Mouse (Mus musculus) thymus, adult 2 months (tissue): ENCODE measurements around the gene Antxr1. TPM values are rescaled to one million over a fixed set of nuclear protein-coding genes. Genes with fewer than 3 reads are reported as not detected.

Source experiments
- DNase-seq: peaks from one replicate; pipeline ENCODE4 v3.0.0; 2021
- H3K27ac ChIP-seq: fragments of 200-500 bp; 2 replicates; pipeline ENCODE4 v1.5.1; 2012; ENCODE audit warnings: low read length, control low read depth; ENCODE audit not compliant: control insufficient read depth, insufficient read depth
- H3K27me3 ChIP-seq: fragments of 200-500 bp; 2 replicates; pipeline ENCODE4 v1.6.1; 2012; ENCODE audit warnings: mild to moderate bottlenecking, low read length, moderate library complexity, mixed read lengths; ENCODE audit not compliant: control insufficient read depth, insufficient read depth
- H3K36me3 ChIP-seq: fragments of 200-500 bp; 2 replicates; pipeline ENCODE4 v1.6.1; 2012; ENCODE audit warnings: mild to moderate bottlenecking, low read length, moderate library complexity; ENCODE audit not compliant: control insufficient read depth, insufficient read depth
- H3K4me1 ChIP-seq: fragments of 200-500 bp; replicated peaks from 2 replicates; pipeline ENCODE4 v1.6.1; 2012; ENCODE audit warnings: low read length; ENCODE audit not compliant: control insufficient read depth, insufficient read depth
- H3K4me3 ChIP-seq: fragments of 200-500 bp; 2 replicates; pipeline ENCODE4 v1.5.1; 2012; ENCODE audit warnings: mild to moderate bottlenecking, low read length, control low read depth, moderate library complexity; ENCODE audit not compliant: control insufficient read depth, insufficient read depth
- CTCF ChIP-seq: fragments of 200-500 bp; IDR thresholded peaks from 2 replicates; pipeline ENCODE4 v1.5.1; 2012; ENCODE audit warnings: mild to moderate bottlenecking, control low read depth, low read length, moderate library complexity, borderline replicate concordance; ENCODE audit not compliant: control insufficient read depth, poor library complexity, insufficient read depth; ENCODE audit errors: extremely low read depth
- POLR2A ChIP-seq: fragments of 200-500 bp; IDR thresholded peaks from 2 replicates; pipeline ENCODE4 v1.6.1; 2012; ENCODE audit warnings: mild to moderate bottlenecking, low read length, control low read depth, moderate library complexity; ENCODE audit not compliant: control insufficient read depth, poor library complexity, insufficient read depth; ENCODE audit errors: extremely low read depth
- WGBS: fragments of 180-500 bp; shearing (Covaris S2); methylation state at CpG from one replicate; pipeline ENCODE4 v1.1.7; 2018; 5-methylcytosine and 5-hydroxymethylcytosine counted together
- polyA plus RNA-seq: library from polyadenylated mRNA; depleted of rRNA; stranded (reverse); fragments of >200 nt; gene quantifications from 2 replicates; pipeline ENCODE4 v1.2.3, GENCODE M21; 2012

Antxr1 gene
- polyA plus RNA-seq, 1 experiment: 3.7 TPM

GRCm38 (mm10) chr6:87255668-87256067 is 80.0 kb downstream of the Antxr1 start:
- WGBS: 9% methylated on average over 12 of the region's 12 CpGs
- Histone ChIP-seq H3K27ac (no peak overlapping the region), H3K27me3 (no peaks in the 10 kb centered on the region), H3K4me3 (no peak overlapping the region), H3K4me1 (peaks cover 8% of the 10 kb centered on the region), H3K36me3 (no peaks in the 10 kb centered on the region)
- TF ChIP-seq POLR2A (no peak), CTCF (no peak)
- no peak for DNase-seq

GRCm38 (mm10) chr6:87254756-87255155 is 80.9 kb downstream of the Antxr1 start:
- no peak for DNase-seq
- 67% methylated on average over 7 of the region's 7 CpGs for WGBS
- peaks cover 8% of the 10 kb centered on the region for H3K4me1 ChIP-seq

GRCm38 (mm10) chr6:87251716-87252115 is 83.9 kb downstream of the Antxr1 start:
- WGBS: 94% methylated on average over 5 of the region's 5 CpGs
- no peak for DNase-seq
- Histone ChIP-seq H3K4me3 (no peak overlapping the region), H3K4me1 (peaks cover 12% of the 10 kb centered on the region), H3K27me3 (no peaks in the 10 kb centered on the region), H3K36me3 (no peaks in the 10 kb centered on the region), H3K27ac (no peak overlapping the region)
- TF ChIP-seq CTCF (no peak), POLR2A (no peak)

More at GRCm38 (mm10) chr6:87254756-87255155, 80.9 kb downstream of the Antxr1 start:
- no peaks in the 10 kb centered on the region for H3K27me3 ChIP-seq
- no peak overlapping the region for H3K27ac ChIP-seq
- no peak overlapping the region for H3K4me3 ChIP-seq
- TF ChIP-seq POLR2A (no peak), CTCF (no peak)
- H3K36me3 ChIP-seq: no peaks in the 10 kb centered on the region

GRCm38 (mm10) chr6:87250701-87251100 is 84.9 kb downstream of the Antxr1 start:
- peaks cover 8% of the 10 kb centered on the region for H3K4me1 ChIP-seq
- TF ChIP-seq CTCF (no peak), POLR2A (no peak)
- no peak overlapping the region for H3K27ac ChIP-seq
- DNase-seq: no peak
- H3K27me3 ChIP-seq: no peaks in the 10 kb centered on the region
- H3K4me3 ChIP-seq: no peak overlapping the region
- over 99% methylated on average over 3 of the region's 3 CpGs for WGBS
- no peaks in the 10 kb centered on the region for H3K36me3 ChIP-seq

- WGBS: 43% methylated on average over 9 of the region's 9 CpGs
Observed at GRCm38 (mm10) chr6:87248226-87248834, 87.3 kb downstream of the Antxr1 start.

GRCm38 (mm10) chr6:87244117-87245100 is 91.2 kb downstream of the Antxr1 start:
- 75% methylated on average over 9 of the region's 9 CpGs for WGBS
- no peak overlapping the region for H3K4me3 ChIP-seq
- peak; percentile 18 for DNase-seq

More at GRCm38 (mm10) chr6:87248226-87248834, 87.3 kb downstream of the Antxr1 start:
- H3K4me3 ChIP-seq: no peak overlapping the region
- TF ChIP-seq CTCF (no peak), POLR2A (no peak)
- no peak for DNase-seq
- H3K27me3 ChIP-seq: no peaks in the 10 kb centered on the region
- peaks cover 15% of the 10 kb centered on the region for H3K4me1 ChIP-seq
- no peaks in the 10 kb centered on the region for H3K36me3 ChIP-seq
- H3K27ac ChIP-seq: no peak overlapping the region

More at GRCm38 (mm10) chr6:87244117-87245100, 91.2 kb downstream of the Antxr1 start:
- peaks cover 15% of the 10 kb centered on the region for H3K4me1 ChIP-seq
- TF ChIP-seq POLR2A (no peak), CTCF (no peak)
- no peaks in the 10 kb centered on the region for H3K36me3 ChIP-seq
- H3K27me3 ChIP-seq: no peaks in the 10 kb centered on the region
- no peak overlapping the region for H3K27ac ChIP-seq
